Mouse (Mus musculus): ENCODE results near the gene Mkrn1. TPM values are rescaled to one million over a fixed set of nuclear protein-coding genes. Genes with fewer than 3 reads are reported as not detected.
"Not testable (repeated sequence)": the region's sequence is repeated elsewhere in the genome, so short reads cannot be mapped to it uniquely, and the experiment has no call there.

Gene Mkrn1
- total RNA-seq, 2 experiments from 2014 or later: 52.7 to 84.4 TPM

DNA sequence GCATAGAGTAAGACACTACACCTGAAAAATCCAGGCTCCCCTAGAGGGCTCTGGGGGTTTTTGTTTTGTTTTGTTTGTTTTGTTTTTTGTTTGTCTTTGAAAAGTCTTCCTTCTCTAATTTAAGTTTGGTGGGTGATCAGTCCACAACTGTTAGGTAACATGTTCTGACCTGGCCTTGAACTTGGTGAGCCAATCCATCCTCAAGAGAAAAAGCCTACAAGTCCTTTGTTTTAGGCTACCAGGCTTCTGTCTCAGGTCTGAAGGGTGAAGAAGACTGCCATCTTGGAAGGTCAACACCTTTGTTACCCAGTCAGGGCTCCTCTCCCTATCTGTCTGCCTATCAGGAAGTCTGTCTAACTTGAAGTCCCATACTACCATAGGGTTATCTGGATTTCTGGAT lies 13.4 kb upstream of the Mkrn1 start:
- intact Hi-C loops (cut with DNase I): no loop called here
- no peak for DNase-seq

GRCm38 (mm10) chr6:39433174-39433573 lies 12.9 kb upstream of the Mkrn1 start:
- intact Hi-C loops (cut with DNase I): no loop called here
- no peak for DNase-seq

DNA sequence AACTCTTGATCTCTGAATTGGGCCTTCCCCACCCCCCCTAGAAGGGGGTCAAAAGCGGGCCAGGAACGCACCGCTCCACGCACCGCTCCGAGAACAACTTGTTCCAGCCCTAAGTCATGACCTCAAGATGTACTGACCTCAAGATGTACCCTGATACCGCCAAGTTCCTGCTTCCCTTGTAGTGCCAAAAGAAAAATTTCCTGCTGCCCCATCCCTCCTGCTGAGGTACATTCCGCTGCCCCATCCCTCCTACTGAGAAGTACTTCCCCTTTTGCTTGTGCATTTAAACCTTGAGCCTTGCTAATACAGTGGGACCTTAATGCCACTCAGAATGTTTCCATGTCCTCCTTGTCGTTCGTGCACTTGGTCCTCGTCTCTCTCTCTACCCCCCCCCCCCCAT lies 10.5 kb upstream of the Mkrn1 start:
- intact Hi-C loops (cut with DNase I): no loop called here
- no peak for DNase-seq

GRCm38 (mm10) chr6:39429007-39429788 lies 8.9 kb upstream of the Mkrn1 start:
- no peak for DNase-seq

GRCm38 (mm10) chr6:39427276-39428003 lies 7.2 kb upstream of the Mkrn1 start:
- intact Hi-C loops (cut with DNase I): no loop called here
- DNase-seq: no peak

More at GRCm38 (mm10) chr6:39429007-39429788, 8.9 kb upstream of the Mkrn1 start:
- intact Hi-C loops (cut with DNase I): no loop called here

- no peak for DNase-seq
- intact Hi-C loops (cut with DNase I): no loop called here
Observed at GRCm38 (mm10) chr6:39426725-39427124, 6.5 kb upstream of the Mkrn1 start.

- intact Hi-C loops (cut with DNase I): no loop called here
- DNase-seq: no peak
Observed at GRCm38 (mm10) chr6:39425181-39425580, 4.9 kb upstream of the Mkrn1 start.

DNA sequence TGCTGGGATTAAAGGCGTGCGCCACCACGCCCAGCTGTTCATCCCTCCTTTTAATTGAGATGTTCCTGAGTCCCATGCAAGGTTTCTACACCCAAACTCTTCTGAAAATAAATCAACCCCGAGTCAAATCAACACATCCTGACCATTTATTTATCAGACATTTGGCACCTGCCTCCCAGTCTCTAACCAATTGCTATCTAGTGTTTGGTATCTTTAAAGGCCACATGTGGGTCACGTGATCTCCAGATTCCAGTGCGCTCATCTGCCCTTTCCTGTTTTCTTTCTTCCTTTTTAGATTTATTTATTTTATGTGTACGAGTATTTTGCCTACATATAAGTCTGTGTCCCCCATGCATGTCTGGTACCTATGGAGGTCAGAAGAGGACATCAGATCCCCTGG lies 3.4 kb upstream of the Mkrn1 start:
- no peak for DNase-seq
- intact Hi-C loops (cut with DNase I): no loop called here

DNA sequence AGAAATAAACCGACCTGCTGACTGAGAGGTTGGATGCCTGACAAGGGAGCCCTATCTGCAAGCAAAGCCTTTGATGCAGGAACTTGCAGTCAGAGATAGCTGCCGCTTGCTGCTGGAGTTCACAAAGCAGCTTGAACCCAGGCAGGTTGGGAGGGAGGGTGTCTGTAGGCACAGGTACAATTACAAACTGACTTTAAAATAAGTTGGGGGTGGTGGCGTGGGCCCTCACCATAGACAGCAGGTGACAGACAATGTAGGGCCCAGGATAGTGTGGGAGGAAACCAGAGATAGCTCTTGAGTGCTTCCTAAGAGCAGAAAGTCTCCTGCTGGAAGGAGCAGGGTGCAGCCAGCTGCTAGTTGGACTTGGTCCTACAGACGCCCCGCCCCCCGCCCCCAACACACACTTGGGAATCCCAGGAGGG lies 2.9 kb upstream of the Mkrn1 start:
- no peak for DNase-seq
- intact Hi-C loops (cut with DNase I): no loop called here

DNA sequence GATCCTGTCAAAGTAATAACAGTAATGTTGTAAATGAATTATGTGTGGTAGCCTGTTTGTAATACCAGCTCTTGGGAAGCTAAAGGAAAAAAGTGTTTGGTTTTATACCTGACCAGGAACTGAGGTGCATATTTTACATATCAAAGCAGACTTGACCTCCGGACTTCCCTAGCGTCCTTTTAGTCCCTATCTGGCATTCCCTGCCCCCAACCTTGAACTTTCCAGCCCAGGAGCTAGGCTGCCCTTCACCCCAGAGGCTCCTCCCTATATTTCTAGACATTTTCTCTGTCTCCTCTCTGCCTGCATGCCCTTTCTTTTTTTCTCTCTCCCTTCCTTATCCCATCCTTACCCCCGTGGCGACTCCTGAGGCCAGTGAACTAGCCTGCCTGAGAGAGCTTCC lies 605 bp upstream of the Mkrn1 start:
- intact Hi-C loops (cut with DNase I): no loop called here
- no peak for DNase-seq

DNA sequence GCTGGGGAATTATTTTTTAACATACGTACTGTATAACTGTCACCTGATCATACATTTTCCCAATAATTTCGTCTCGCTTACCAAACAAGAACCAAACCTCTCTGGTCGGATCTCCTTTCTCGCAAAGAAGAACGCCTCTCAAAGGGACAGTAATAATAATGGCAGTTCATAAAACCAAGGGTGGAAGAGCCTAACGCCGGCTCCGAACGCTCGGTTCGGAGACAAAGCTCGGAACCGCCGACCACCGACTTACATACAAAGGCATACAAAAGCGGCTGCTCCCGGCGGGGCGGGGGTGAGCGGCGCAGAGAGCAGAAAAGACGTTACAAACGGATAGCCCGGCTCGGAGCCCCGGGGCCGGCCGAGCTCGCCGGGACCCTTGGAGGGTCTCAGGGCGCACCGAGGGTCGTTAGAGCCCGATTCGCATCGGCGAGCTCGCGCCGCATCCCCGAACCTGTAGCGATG lies 844 bp downstream of the Mkrn1 start:
- no peak for DNase-seq
- intact Hi-C loops (cut with DNase I): no loop called here

DNA sequence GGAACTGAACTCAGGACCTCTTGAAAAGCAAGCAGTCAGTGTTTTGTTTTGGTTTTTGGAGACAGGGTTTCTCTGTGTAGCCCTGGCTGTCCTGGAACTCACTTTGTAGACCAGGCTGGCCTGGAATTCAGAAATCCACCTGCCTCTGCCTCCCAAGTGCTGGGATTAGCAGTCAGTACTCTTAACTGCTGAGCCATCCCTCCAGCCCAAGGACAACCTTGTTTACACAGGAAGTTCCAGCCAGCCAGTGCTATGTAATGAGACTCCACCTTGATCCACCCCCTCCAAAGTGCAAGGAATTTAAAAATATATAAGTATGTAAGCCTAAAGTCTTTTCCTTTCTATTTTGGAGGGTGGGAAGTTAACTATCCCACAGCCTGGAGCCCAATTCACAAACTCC lies 3.6 kb downstream of the Mkrn1 start:
- DNase-seq; intact Hi-C loops (cut with DNase I): not testable (repeated sequence)

DNA sequence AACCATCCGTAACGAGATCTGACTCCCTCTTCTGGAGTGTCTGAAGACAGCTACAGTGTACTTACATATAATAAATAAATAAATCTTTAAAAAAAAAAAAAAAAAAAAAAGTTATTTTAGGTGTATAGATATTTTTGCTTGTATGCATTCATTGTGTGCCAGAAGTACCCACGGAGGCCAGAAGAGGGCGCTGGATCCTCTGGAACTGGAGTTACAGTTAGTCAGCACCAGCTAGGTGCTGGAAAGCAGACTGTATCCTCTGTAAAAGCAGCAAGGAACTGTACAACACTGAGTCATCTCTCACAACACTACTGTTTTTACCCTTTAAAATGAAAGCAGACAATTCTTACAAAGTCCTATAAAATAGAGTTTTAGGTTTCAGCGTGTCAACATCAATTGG lies 4.5 kb downstream of the Mkrn1 start:
- intact Hi-C loops (cut with DNase I): no loop called here

GRCm38 (mm10) chr6:39414106-39414505 lies 6.2 kb downstream of the Mkrn1 start:
- DNase-seq: no peak

More for the DNA sequence above, 4.5 kb downstream of the Mkrn1 start:
- peak; percentile 43 to 75 for DNase-seq

DNA sequence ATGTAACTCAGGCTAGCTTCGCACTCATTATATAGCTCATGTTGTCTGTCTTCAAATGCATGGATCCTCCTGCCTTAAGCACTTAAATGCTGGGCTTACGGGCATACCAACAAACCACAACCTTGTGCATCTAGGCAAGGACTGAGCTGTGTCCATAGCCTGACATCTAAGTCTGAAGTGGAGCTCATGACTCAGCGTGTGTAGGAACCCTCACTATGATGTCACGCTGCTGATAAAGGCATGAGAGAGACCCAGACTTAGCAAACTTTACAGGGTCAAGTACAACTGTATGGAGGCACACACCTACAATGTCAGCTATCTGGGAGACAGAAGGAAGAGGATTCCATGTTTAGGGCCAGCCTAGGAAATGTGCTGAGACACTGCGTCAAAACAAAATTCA lies 13.8 kb downstream of the Mkrn1 start:
- DNase-seq: no peak
- intact Hi-C loops (cut with DNase I): no loop called here

More at GRCm38 (mm10) chr6:39414106-39414505, 6.2 kb downstream of the Mkrn1 start:
- intact Hi-C loops (cut with DNase I): no loop called here

DNA sequence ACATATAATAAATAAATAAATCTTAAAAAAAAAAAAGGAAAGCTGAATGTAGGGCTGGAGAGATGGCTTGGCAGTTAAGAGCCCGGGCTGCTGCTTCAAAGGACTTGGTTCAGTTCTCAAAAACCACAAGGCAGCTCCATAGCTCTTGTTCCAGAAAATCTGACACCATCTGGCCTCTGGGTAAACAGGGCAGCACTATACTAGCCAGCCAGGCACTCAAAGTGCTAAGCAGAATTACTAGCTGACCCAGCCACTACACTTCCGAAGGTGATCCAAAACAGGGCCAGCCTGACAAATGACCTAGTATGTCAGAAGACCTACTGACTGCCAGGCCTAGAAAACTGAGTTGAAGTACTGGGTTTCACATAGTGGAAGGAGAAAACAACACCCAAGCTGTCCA lies 17.1 kb downstream of the Mkrn1 start:
- intact Hi-C loops (cut with DNase I): no loop called here
- DNase-seq: no peak

DNA sequence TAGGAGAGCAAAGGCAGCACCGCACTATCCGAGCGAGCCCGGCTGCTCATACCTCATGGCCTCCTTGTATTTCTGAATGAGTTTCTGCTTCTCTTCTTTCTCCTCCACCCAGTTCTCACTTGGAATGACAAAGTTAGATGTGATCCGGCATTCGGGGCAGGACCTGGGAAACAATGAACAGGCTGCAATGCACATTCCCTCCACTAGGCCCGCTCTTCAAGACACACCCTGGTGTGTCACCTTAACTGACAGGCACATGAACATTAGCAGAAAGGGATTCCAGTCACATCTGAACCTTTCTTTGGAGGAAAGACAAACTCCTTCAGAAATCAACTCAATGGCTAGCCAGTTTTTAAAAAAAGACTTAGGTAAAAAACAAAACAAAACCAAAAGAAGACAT lies 19.9 kb downstream of the Mkrn1 start:
- DNase-seq: peak; percentile 22 to 61
- intact Hi-C loops (cut with DNase I): no loop called here

DNA sequence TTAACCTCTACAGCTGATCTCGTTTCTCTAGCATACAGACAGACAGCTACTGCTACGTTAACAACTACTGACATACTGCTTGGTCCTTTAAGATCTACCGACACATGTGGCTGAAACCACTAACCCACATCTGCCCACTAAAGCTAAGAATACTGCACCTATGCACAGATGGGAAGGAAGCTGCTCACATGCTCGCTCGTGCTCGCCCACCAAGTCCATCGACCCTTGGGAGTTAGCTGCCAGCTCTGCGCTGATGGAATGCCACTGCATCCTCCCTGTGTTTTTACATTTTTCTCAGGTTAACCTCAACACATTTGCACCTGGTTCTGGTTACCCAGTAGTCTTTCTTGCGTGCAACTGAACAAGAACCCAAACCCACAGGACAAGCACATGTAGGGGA lies 21.9 kb downstream of the Mkrn1 start:
- no peak for DNase-seq
- intact Hi-C loops (cut with DNase I): no loop called here

DNA sequence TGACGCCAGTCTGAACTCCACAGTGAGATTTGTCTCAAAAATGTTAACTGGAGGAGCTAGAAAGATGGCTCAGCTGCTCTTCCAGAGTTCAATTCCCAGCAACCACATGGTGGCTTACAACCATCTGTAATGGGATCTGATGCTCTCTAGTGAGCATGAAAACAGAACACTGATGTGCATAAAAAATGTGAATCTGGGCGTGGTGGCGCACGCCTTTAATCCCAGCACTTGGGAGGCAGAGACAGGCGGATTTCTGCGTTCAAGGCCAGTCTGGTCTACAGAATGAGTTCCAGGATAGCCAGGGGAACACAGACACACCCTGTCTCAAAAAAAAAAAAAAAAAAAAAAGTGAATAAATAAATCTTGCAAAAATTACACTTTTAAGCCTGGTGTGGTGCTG lies 23.2 kb downstream of the Mkrn1 start:
- intact Hi-C loops (cut with DNase I): no loop called here
- DNase-seq: no peak

DNA sequence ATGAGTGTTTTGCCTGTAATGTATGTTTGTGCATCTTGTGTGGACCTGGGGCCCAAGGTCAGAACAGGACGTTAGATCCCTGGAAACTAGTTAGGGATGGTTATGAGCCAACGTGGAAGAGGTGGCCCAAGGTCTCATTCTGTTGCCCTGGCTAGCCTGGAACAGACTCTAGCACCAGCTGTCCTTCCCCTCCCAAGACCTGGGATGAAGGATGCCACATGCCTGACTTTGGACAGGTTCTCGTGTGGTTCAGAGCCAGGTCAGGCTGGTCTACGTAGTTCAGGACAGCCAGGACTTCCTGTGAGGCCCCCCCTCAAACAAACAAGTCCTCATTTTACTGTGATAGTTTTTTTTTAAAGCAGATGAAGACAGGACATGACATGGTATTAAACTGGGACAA lies 24.3 kb downstream of the Mkrn1 start:
- intact Hi-C loops (cut with DNase I): no loop called here
- no peak for DNase-seq

- intact Hi-C loops (cut with DNase I): no loop called here
- no peak for DNase-seq
Observed at GRCm38 (mm10) chr6:39395471-39395870, 24.8 kb downstream of the Mkrn1 start.

- no peak for DNase-seq
- intact Hi-C loops (cut with DNase I): no loop called here
Observed at GRCm38 (mm10) chr6:39389988-39390387, 30.3 kb downstream of the Mkrn1 start.

Data from heart, postnatal 10 days (tissue).